Mouse (Mus musculus) kidney, postnatal 25 days (tissue): ENCODE measurements at regions not wholly inside any gene's neighbourhood (a gene's known extent, or its start where the extent isn't known, plus 50 kb on each side); places are given as distances from the start of the nearest gene placed in this dataset.

Experiments
- DNase-seq, 2 experiments: peaks; one replicate each; pipeline ENCODE4 v3.0.0; 2021; ENCODE audit warnings: mixed read lengths in 2 of 2

DNA sequence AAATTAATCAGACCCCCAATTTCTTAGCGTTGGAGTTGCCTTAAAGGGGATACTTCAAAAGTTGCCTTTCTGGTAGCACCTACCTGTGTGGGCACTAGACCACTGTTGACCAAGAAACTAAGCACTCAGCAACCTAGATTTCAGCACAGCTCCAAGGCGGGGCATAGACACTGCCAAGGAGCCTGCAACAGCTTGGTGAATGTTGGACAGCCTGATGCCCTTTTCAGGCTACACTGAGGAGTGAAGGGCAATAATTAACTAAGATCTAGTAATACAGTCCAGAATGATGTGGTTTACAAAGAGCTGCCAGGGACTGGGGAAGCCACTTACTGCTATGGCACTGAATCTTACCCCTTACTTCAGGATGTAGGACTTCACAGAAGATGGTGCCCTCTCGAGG is 304.9 kb downstream of the Satb1 start:
- peak; percentile 30 to 55 for DNase-seq

DNA sequence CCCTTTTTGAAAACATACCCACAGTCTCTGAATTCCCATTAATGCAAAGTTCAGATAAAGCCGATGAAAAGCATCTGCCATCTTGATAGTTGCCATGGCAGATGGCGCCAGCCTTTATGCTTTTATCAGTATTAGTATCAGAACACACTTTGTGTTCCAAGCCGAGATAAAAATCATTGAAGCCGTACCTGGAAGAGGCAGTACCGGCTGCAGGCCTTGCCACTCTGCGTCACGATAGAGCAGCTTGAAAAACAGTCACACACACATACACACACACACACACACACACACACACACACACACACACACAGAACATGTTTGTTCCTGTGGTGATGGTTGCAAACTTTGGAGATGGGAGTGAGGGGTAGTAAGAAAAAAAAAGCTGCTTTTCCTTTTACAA is 306.2 kb downstream of the Satb1 start:
- no peak for DNase-seq

DNA sequence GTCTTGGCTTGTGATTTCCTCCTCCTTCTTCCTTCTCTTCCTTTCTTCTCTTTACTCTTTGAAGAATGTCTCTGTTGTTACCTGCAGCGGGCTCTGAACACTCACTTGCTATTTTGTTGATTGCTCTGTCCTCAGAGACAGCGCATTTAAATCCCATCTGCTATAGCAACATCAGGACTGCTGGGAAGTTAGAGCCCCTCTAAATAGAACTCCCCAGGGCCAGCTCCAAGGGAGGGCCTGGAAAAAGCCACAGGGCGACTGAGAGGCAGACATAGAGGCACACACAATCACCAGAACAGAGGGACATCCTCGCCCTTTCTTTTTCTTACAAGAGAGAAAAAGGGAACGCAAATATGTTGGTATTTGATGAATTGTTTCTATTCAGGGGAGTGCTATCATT is 306.6 kb downstream of the Satb1 start:
- no peak for DNase-seq

DNA sequence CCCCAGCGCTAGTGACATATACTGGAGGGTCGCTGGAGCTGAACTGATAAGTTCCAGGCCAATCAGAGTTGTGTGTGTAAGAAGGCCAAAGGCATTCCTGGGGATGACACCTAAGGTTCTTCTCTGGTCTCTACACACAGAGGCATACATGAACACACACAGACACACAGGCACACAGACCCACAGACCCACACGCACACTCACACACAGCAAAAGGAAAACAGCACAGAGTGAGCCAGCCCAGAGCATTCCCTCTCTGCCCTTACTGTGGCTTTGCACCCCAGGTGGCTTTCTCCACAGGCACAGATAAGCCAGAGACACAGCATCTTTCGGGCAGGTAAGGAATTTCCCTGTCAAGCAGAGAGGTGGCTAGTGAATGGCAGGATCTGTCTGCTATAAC is 307.1 kb downstream of the Satb1 start:
- DNase-seq = no peak

DNA sequence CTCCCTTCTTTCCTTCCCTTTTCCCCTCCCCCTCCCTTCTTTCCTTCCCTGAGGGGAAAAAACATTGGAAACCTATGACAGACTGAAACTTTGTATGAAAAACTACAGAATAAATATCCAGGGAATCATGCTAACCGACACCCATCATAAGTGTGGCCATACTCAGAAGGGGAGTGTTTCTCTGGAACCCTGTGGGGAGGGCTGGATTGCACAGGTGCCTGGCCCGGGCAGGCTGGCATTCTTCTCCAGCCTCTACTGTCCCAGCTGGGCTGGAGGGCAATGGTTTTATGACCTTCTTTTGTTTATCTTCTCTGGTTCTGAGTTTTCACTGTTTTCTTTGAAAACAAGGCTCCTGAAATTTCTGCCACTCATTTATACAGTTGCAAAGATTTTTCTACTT is 307.9 kb downstream of the Satb1 start:
- DNase-seq = no peak

DNA sequence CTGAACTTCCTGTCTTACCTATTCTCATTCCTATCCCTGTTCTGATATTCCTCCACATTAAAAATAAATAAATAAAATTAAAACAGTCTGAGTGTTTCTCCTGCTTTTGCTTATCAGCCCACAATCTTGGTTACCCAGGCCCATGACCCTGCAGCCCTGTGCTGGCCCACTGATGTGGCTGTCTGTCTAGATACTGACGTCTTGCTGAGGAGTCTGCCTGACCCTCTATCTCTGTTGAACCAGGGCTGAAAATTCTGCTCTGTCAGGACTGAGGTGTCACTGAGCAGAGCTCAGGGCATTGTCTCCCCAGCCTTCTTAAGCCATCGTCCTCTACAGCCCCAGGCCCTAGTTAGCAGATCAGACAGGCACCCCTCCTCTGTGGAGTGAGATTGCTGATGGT is 321.2 kb downstream of the Satb1 start:
- no peak for DNase-seq

DNA sequence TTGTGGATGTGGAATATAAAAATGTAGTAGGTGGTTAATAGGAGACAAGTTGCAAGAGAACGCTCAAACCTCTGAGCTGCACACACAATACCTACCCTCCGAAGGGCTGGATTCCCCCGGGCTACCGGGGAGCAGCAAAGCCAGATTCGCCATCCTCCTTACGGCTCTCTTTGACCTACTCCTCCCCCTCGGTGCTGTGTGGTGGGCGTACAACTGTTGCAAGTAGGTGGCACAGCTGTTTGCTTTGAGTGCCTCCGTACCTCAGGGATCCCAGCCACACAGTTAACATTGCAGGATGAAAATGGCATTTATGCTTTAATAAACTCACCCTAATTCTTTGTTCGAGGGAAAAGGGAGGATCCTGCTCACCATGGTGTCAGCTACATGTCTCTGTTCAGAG is 321.6 kb upstream of the Tbc1d5 start:
- DNase-seq = no peak

DNA sequence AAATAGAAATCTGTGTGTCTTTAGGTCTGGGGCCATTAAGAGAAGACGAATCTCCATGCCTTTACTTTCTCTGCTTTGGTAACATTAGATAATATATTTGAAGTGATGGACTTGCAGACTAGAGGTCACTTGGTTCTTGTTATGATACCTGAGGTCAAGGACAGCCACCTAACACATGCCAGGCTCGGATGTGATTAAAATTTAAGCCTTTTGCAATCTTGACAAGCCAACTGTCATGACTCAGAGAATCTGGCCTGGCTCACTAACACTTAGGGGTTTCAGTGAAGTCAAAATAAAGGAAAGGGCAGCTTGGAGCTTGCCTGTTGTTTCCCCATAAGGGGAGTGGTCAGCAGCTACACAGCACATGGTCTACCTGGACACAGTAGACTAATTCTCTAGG is 320.4 kb upstream of the Tbc1d5 start:
- no peak for DNase-seq

DNA sequence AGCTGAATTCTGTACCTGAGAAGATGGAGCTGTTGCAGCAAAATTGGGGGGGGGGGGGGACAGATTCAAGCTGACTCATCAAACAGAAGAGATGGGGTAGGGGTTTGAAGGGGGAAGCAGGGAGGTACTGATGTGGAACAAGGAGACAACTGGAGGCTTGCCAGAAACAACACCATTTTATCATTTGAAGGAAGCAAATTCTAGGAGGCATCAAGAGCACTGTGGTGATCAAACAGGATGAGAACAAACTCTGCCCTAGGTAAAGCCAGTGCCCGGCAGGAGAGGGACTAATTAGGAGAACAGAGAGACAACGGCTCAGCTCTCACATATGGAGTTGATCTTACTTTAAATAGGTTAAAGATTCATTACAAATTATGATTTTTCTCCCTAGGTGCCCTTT is 315.9 kb upstream of the Tbc1d5 start:
- DNase-seq = no peak

DNA sequence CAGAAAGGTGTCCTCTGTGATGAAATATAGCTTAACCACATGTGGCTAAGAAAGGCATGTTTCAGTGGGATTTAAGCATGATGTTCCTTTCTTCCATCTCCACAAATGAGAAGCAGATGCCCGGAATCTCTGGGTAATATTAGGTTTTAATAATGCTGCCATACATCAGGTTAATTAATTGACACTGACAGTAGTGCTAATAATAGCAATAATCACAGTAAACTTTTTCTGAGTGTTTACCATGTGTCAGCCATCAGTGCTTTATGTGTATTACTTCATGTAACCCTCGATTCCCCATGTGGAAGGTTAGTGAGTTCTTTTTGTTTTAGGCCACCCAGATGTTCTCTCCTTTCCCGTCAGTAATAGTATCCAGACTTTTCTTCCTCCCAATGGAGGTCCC is 310.2 kb upstream of the Tbc1d5 start:
- no peak for DNase-seq

DNA sequence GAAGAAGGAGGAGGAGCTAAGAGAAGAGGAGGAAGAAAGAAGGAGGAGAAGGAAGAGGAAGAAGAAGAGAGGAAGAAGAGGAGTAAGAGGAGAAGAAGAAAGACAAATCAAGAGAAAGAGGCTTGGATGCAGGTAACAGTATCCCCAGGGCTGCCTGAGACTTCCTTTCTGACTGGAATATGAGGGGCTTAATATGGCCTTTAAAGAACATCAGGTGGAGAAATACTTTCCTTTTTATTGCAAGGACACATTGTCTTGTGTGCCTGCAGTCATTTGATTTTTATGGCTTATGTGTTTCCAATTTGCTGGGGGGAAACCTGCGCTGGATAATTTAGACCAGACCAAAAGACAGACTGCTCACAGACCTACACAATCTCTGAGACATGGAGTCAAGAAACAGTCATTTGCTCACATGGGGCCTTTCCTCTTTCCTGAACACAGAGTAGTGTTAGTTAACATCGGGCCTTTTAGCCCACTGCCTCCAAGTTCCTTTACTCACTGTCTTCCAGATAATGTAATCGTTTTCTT is 308.8 kb upstream of the Tbc1d5 start:
- no peak for DNase-seq

DNA sequence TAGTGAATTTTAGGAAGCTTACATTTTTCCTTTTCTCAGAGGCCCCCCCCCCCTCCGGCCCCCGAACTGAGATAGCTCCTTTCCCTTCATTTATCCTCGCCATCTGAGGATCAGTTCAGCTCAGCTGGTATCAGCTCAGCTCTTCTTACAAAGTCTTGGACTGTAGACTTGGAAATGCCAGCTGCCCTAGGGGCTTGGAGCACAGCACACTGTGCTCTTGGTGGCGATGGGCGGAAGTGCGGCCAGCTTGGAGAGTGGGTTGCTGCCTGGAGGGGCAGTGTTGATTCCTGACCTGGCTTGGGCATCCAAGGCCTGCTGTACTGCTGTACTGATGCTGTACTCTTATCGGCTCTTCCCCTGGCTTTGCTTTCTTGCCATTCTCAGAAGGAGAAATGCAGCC is 298.7 kb upstream of the Tbc1d5 start:
- DNase-seq = no peak

DNA sequence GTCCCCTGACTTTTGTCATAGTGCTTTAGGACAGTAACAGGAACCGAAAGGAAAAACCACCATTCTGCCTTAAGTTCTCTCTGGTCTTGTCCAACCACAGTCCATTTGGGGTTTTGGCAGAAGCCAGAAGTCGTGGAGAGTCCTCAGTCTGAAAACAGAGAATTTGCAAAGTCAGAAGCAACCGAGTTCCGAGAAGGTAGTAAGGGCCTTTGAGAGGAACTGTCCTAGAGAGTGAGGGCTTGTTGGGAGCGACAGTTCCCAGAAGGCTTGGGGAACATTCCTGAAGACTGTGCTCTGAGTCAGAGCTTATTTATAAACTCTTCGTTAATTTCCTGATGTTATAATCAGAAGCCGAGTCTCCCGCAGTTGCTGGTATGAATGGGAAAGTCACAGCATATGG is 298.3 kb upstream of the Tbc1d5 start:
- no peak for DNase-seq

DNA sequence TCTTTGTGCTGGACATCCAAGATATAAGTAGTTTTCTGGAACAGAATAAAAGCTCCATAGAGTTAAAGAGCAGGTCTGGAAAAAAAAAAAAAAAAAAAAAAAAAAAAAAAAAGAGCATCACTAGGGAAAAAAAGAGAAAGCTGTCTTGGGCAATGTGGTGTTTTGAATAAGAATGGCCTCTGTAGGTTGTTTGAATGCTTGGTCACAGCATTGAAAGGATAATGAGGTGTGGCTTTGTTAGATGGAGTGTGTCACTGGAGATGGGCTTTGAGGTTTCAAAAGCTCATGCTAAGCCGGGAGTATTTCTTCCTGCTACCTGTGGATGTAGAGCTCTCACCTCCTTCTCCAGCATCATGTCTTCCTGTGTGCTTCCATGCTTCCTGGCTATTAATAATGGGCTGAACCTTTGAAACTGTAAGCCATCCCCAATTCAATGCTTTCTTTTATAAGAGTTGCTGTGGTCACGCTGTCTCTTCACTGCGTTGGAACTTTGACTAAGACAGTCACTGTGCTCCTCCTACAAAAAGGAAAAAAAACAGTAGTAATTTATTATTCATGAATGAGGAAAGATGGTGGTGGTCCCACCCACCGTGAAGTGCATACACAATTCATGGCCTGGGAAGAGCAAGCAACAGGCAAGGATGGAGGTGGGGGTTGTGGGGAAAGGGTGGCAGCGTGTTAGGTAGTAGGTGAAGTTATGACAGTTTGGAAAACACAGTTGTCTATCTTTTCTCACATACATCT is 283.2 kb upstream of the Tbc1d5 start:
- DNase-seq = no peak

DNA sequence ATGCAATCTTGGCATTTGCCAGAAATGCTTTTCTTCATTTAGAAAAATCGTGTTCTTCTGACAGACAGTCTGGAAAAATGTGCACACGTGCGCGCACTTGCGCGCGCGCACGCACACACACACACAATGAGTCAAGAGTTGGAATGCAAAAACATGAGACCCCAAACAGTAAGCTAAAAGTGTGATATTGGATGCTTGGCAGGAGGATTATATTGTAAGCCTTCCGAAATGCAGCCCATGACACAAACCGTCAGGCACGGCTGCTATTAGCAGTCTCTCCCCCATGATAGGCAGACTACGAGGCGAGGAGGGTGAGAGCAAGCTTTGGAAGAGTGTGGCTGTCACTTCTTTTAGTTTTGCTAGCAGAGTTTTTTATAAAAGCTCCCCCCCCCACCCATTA is 282.1 kb upstream of the Tbc1d5 start:
- no peak for DNase-seq

DNA sequence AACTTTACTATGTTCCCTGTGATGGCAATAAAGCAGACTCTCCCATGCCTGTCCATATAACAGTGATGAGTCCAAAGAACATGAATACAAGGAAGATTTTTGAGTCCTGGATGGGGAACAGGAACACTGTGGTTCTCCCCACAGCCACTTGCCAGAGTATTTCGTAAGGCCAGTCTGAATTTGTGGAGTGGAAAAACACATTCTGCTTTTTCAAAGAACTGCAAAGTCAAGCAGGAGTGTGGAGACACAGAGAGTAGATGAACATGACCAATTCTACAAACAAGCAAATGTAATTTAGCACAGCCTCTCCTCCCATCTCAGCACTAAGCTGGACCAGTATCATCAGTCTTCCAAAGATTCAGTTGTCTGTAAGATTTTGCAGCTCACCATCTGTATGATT is 280.0 kb upstream of the Tbc1d5 start:
- DNase-seq = no peak

DNA sequence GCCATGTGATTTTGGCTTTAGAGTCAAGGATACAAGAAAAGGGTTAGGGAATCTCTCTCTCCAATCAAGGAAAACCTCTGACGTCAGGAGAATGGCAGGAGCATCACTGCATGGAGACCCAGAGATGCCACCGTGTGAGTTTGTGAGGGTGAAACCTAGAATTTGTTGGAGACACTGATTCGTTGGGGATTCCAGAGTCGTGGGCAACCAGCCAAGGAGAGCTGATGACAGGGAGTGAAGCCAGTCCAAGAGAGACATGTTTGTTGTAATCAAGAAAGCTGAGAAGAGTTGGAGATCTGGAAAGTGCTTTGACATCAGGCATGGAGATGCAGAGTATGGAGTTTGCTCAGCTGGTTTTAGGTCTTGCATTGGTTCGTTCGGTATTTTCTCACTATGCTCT is 236.6 kb upstream of the Tbc1d5 start:
- no peak for DNase-seq

DNA sequence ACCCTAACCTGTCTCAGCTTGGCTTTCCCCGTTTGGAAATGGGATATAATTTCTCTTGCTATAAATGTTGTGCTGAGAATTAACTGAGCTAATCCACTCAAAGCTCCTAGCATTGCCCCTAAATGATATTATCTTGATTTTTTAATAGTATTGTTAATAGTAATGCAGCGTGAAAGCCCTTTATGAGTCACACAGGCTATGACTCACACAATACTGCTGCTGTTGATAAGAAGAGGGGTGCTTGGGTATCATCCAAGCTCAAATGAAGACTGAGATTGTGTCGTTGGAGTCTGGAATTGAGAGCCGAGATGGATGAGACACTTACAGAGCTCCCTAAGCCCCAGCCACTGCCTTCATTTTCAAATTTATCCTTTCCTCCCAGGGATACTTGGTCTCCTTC is 235.2 kb upstream of the Tbc1d5 start:
- DNase-seq = no peak

DNA sequence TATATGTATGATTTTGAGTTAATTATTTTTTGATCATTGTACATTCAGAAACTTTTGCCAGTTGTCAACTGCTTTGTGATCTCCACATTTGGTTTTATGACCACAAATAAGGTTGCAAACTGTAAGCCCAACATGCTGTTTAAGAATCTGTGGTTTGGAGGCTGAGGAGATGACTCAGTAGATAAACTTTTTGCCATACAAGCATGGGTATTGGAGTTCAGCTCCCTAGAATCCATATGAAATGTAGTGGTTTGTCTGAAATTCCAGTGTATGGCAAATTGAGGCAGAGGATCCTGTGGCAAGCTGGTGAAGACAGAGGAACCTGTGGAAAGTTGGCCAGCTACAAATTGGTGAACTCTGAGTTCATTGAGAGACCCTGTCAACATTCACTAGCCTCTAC is 234.6 kb upstream of the Tbc1d5 start:
- DNase-seq = no peak

DNA sequence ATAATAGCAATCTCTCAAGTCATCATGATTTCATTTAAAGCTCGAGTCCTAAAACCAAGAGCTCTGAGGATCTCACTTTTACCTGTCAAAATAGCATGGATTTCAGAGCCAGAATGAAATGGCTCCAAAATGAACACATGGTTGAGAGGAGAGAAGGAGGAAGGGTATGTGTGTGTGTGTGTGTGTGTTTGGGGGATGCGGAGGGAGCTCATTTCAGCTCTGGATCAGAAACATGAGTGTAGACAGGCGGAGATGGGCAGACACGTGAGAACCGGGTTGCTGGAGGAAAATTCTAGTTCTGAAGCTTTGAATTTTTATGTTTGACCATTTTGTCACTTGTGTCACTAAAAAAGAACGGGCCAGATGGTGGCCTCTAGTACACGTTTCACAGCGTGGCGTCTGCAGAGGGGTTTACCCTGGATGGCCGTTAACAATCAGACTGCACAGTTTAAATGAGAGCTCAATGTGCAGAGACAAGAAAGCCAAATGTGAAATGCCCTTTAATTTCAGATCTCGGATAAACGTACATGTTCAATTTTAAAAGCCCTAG is 232.5 kb upstream of the Tbc1d5 start:
- DNase-seq = no peak

DNA sequence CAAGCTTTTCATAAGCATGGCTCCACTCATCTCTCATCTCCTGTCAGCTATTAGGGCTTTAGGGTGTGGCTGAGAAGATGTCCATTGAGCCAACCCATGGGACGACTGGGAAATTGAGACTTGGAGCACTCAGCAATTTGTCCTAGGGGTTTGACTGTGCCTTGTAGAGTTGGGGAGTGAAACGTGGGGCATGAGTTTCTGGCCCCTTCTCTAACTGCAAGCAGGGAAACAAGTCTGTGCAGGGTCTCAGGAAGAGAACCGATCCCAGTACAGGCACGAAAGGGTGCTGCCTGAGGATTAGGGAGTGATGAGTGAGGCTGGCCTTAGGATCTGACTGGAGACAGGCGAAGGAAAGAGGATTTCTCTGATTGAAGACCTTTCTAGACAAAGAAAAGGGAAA is 229.7 kb upstream of the Tbc1d5 start:
- DNase-seq = no peak

DNA sequence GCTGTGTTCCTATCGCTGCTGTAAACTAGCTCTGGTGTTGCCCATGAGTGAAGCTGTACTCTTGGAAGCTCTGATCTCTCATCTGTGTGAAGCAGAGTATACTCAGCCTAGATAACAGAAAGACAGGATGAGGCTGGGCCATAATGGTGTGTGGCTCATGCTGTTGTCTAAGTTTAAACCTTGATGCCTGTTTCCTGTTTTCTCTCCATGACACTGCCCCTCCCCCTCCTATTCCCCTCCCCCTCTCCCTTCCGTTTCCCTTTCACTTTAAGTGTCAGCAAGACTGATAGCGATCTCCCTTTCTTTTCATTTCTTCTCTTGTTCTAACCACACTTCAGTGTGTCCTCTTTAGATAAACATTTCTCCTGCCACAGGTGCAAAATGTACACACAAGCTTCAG is 229.2 kb upstream of the Tbc1d5 start:
- DNase-seq = no peak

DNA sequence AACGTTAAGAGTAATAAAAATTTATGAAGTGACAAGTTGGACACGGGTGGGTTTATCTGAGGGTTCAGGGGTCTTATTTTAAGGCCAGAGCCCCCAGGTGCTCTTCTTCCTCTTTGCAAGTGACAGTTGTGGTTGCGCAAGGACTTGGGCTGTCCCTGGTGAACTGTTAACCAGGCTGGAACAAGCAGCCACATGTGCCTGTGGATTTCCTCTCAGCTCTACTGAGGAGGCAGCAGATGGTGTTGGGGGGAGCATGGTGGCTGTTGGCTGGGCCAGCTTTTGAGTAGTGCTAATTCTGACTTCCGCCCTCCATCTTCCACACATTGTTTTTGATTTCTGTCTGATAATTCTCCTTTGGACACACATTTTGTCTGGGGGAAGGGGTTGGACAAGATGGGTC is 227.9 kb upstream of the Tbc1d5 start:
- no peak for DNase-seq

DNA sequence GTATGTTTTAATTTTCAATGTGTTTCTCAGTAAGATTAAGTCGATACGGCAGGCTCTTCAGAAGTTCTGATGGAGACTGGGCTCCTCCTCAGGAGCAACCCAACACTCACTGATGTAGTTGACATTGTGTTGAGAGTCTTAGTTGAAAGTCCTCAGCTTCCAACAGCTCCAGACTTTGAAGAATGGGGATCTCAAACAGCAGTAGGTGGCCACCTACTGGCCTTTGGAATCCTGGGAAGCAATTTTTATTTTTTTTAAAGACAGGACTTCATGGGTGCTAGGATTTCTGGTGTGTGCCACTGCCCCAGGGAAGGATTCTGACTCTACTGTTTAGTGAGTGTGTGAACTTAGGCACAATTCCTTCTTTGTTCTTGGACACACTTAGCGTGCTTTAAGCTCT is 225.9 kb upstream of the Tbc1d5 start:
- DNase-seq = no peak

DNA sequence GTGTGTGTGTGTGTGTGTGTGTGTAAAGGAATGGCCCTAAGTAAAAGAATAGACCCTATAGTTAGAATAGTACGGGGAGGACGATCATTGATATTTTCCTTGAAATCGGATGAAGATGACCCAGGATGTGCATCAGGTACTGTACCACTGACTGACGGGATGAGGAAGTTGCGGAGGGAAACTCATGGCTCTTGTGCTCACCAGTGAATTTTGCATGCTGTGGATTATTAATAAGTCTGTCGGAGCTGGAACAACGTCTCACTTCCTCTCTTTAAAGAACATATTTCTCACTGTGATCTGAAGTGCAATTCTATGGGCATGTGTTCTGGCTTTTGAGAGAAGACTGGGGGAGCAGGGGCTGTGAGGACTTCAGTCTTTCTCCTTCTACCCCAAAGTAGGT is 218.8 kb upstream of the Tbc1d5 start:
- DNase-seq = no peak
